Mouse (Mus musculus) heart, embryonic 11.5 days (tissue): ENCODE results near the gene Poln. TPM values are rescaled to one million over a fixed set of nuclear protein-coding genes. Genes with fewer than 3 reads are reported as not detected.

ENCODE experiments used
- ATAC-seq: fragments of 200-750 bp; cut with Nextera tagmentation; replicated peaks from 2 replicates; pipeline ENCODE4 v1.8.0; 2017; ENCODE audit warnings: moderate library complexity; ENCODE audit not compliant: insufficient number of reproducible peaks, low FRiP score, low TSS enrichment
- H3K27ac ChIP-seq: fragments of 300-500 bp; sonication (generic); 2 replicates; pipeline ENCODE4 v1.5.1; 2014; ENCODE audit warnings: mild to moderate bottlenecking, low read depth, low read length
- H3K27me3 ChIP-seq: fragments of 300-500 bp; sonication (generic); 2 replicates; pipeline ENCODE4 v1.6.1; 2014; ENCODE audit warnings: mild to moderate bottlenecking, low read length, mixed read lengths; ENCODE audit not compliant: control insufficient read depth, insufficient read depth
- H3K36me3 ChIP-seq: fragments of 300-500 bp; sonication (generic); 2 replicates; pipeline ENCODE4 v1.6.1; 2014; ENCODE audit warnings: mild to moderate bottlenecking, low read length, moderate library complexity, mixed read lengths; ENCODE audit not compliant: control insufficient read depth, insufficient read depth
- H3K4me1 ChIP-seq: fragments of 300-500 bp; sonication (generic); 2 replicates; pipeline ENCODE4 v1.6.1; 2014; ENCODE audit warnings: low read length; ENCODE audit not compliant: control insufficient read depth, insufficient read depth
- H3K4me2 ChIP-seq: fragments of 300-500 bp; sonication (generic); 2 replicates; pipeline ENCODE4 v1.6.1; 2014; ENCODE audit warnings: mild to moderate bottlenecking, moderate library complexity
- H3K4me3 ChIP-seq: fragments of 300-500 bp; sonication (generic); 2 replicates; pipeline ENCODE4 v1.5.1; 2014; ENCODE audit warnings: low read depth, low read length
- H3K9ac ChIP-seq: fragments of 300-500 bp; sonication (generic); 2 replicates; pipeline ENCODE4 v1.6.1; 2014; ENCODE audit warnings: mild to moderate bottlenecking, low read depth, low read length, moderate library complexity
- H3K9me3 ChIP-seq: fragments of 300-500 bp; sonication (generic); replicated peaks from 2 replicates; pipeline ENCODE4 v1.6.1; 2016; ENCODE audit warnings: low read length; ENCODE audit not compliant: control insufficient read depth
- WGBS: fragments of 180-500 bp; shearing (Covaris S2); extraction: QIAGEN DNeasy Blood & Tissue Kit; methylation state at CpG from one replicate; pipeline ENCODE4 v1.1.7; 2014; ENCODE audit not compliant: insufficient replicate concordance; 5-methylcytosine and 5-hydroxymethylcytosine counted together
- polyA plus RNA-seq: library from polyadenylated mRNA; unstranded; fragments of >200 nt; fragmentation: Nextera tagmentation; extraction: Ambion mirVana; gene quantifications from 2 replicates; pipeline ENCODE4 v1.2.1, GENCODE M21; 2014

The Poln gene
- polyA plus RNA-seq, 1 experiment from 2014 or later = 0.52 TPM

GRCm38 (mm10) chr5:34185051-34185580, 15.9 kb upstream of the Poln start:
- Histone ChIP-seq H3K9me3 (no peaks in the 10 kb centered on the region), H3K36me3 (peaks cover 5% of the 10 kb centered on the region; the same call in 1 of the 2 replicates), H3K4me2 (peak overlapping the region; percentile 90), H3K27me3 (no peaks in the 10 kb centered on the region), H3K4me3 (no peak overlapping the region), H3K27ac (no peak overlapping the region), H3K9ac (no peak overlapping the region), H3K4me1 (peaks cover 51% of the 10 kb centered on the region)
- ATAC-seq = no peak
- WGBS = 81% methylated on average over 1 of the region's 1 CpGs

- no peak overlapping the region for H3K27ac ChIP-seq
- 84% methylated on average over 3 of the region's 3 CpGs for WGBS
- peaks cover 7% of the 10 kb centered on the region; the same call in 1 of the 2 replicates for H3K36me3 ChIP-seq
- no peak overlapping the region for H3K4me2 ChIP-seq
- H3K9ac ChIP-seq = no peak overlapping the region; the same call in 1 of the 2 replicates
- no peaks in the 10 kb centered on the region for H3K9me3 ChIP-seq
- H3K4me1 ChIP-seq = peaks cover 47% of the 10 kb centered on the region
- H3K4me3 ChIP-seq = no peak overlapping the region
- ATAC-seq = no peak
- H3K27me3 ChIP-seq = no peaks in the 10 kb centered on the region
These were observed 14.7 kb upstream of the Poln start for GRCm38 (mm10) chr5:34183976-34184375.

- Histone ChIP-seq H3K4me2 (peak overlapping the region; percentile 23; the same call in 1 of the 2 replicates), H3K27me3 (no peaks in the 10 kb centered on the region), H3K4me1 (peaks cover 42% of the 10 kb centered on the region), H3K27ac (0 out of 2 replicates have a peak overlapping the region, but pooled peaks have one; percentile 16), H3K9ac (no peak overlapping the region; the same call in 1 of the 2 replicates), H3K36me3 (peaks cover 7% of the 10 kb centered on the region; the same call in 1 of the 2 replicates), H3K9me3 (no peaks in the 10 kb centered on the region), H3K4me3 (no peak overlapping the region)
- WGBS = 71% methylated on average over 5 of the region's 5 CpGs
- ATAC-seq = no peak
These were observed 14.1 kb upstream of the Poln start for GRCm38 (mm10) chr5:34183156-34183880.

GRCm38 (mm10) chr5:34182486-34182885, 13.2 kb upstream of the Poln start:
- H3K4me3 ChIP-seq = no peak overlapping the region
- no peak overlapping the region for H3K9ac ChIP-seq
- no peak overlapping the region for H3K4me2 ChIP-seq
- no peaks in the 10 kb centered on the region for H3K27me3 ChIP-seq
- H3K27ac ChIP-seq = no peak overlapping the region
- no peak for ATAC-seq
- H3K4me1 ChIP-seq = peaks cover 42% of the 10 kb centered on the region
- H3K9me3 ChIP-seq = no peaks in the 10 kb centered on the region
- 79% methylated on average over 3 of the region's 3 CpGs for WGBS
- peaks cover 12% of the 10 kb centered on the region for H3K36me3 ChIP-seq

- ATAC-seq = no peak
- 78% methylated on average over 4 of the region's 4 CpGs for WGBS
- H3K4me3 ChIP-seq = no peak overlapping the region
- no peak overlapping the region for H3K27ac ChIP-seq
- no peak overlapping the region for H3K9ac ChIP-seq
- no peaks in the 10 kb centered on the region for H3K27me3 ChIP-seq
- no peaks in the 10 kb centered on the region for H3K9me3 ChIP-seq
- no peak overlapping the region for H3K4me2 ChIP-seq
- H3K4me1 ChIP-seq = peaks cover 4% of the 10 kb centered on the region
- peaks cover 27% of the 10 kb centered on the region for H3K36me3 ChIP-seq
These were observed 8.6 kb upstream of the Poln start for GRCm38 (mm10) chr5:34177821-34178220.

GRCm38 (mm10) chr5:34177091-34177490, 7.8 kb upstream of the Poln start:
- Histone ChIP-seq H3K27ac (no peak overlapping the region), H3K36me3 (peaks cover 27% of the 10 kb centered on the region)

GRCm38 (mm10) chr5:34176691-34177090, 7.4 kb upstream of the Poln start:
- H3K27me3 ChIP-seq = no peaks in the 10 kb centered on the region
- ATAC-seq = no peak
- no peak overlapping the region for H3K27ac ChIP-seq
- no peaks in the 10 kb centered on the region for H3K4me1 ChIP-seq
- no peak overlapping the region for H3K4me2 ChIP-seq
- H3K36me3 ChIP-seq = peaks cover 27% of the 10 kb centered on the region
- H3K9ac ChIP-seq = no peak overlapping the region
- WGBS = 69% methylated on average over 10 of the region's 10 CpGs
- no peaks in the 10 kb centered on the region for H3K9me3 ChIP-seq
- no peak overlapping the region for H3K4me3 ChIP-seq

More at GRCm38 (mm10) chr5:34177091-34177490, 7.8 kb upstream of the Poln start:
- H3K9ac ChIP-seq = no peak overlapping the region
- no peak for ATAC-seq
- H3K9me3 ChIP-seq = no peaks in the 10 kb centered on the region
- WGBS = 92% methylated on average over 2 of the region's 2 CpGs
- no peaks in the 10 kb centered on the region for H3K4me1 ChIP-seq
- H3K4me3 ChIP-seq = no peak overlapping the region
- H3K27me3 ChIP-seq = no peaks in the 10 kb centered on the region
- H3K4me2 ChIP-seq = no peak overlapping the region

- peaks cover 27% of the 10 kb centered on the region for H3K36me3 ChIP-seq
These were observed 6.1 kb upstream of the Poln start for GRCm38 (mm10) chr5:34175403-34175694.

More at GRCm38 (mm10) chr5:34175403-34175694, 6.1 kb upstream of the Poln start:
- Histone ChIP-seq H3K27ac (no peak overlapping the region), H3K4me3 (no peak overlapping the region), H3K9ac (no peak overlapping the region), H3K4me1 (no peaks in the 10 kb centered on the region), H3K4me2 (no peak overlapping the region), H3K27me3 (no peaks in the 10 kb centered on the region), H3K9me3 (no peaks in the 10 kb centered on the region)
- WGBS = 37% methylated on average over 5 of the region's 5 CpGs
- no peak for ATAC-seq
